8 mouse cellular contexts compared by ENCODE assay signal in genomic region chr2:91965417-91965816, GRCm38 (mm10). TPM values are rescaled to one million over a fixed set of nuclear protein-coding genes. Genes with fewer than 3 reads are reported as not detected.
A peak's percentile ranks its signal among the peaks of the same experiment; 100 is the strongest.
DNase-seq lines count a peak whose midpoint lies in the region; ATAC-seq and TF ChIP-seq lines count a peak whose summit lies in the region.

No protein-coding gene starts in this region.

- peaks cover 9% of the 10 kb centered on the region for H3K27me3 ChIP-seq in megakaryocyte, embryonic 14.5 days (replicated peaks)
- H3K27me3 ChIP-seq in stomach, embryonic 16.5 days (ENCODE audit: control insufficient read depth, insufficient read depth, low read length) = no peaks in the 10 kb centered on the region

- H3K9ac ChIP-seq in stomach, embryonic 16.5 days (ENCODE audit: low read length) = peak overlapping the region; percentile 62

- no peaks in the 10 kb centered on the region for H3K9me3 ChIP-seq in megakaryocyte, embryonic 14.5 days
- no peaks in the 10 kb centered on the region for H3K9me3 ChIP-seq in stomach, embryonic 16.5 days (replicated peaks; ENCODE audit: control insufficient read depth, low read length)

- WGBS in stomach, embryonic 16.5 days = 17% methylated on average over 20 of the region's 20 CpGs

- H3K4me3 ChIP-seq in cortical plate, adult 2 months (ENCODE audit: insufficient read depth, low read length) = no peak overlapping the region; the same call in 1 of the 2 replicates
- H3K4me3 ChIP-seq in megakaryocyte, embryonic 14.5 days (replicated peaks) = peak overlapping the region; percentile 92
- H3K4me3 ChIP-seq in stomach, embryonic 16.5 days (replicated peaks; ENCODE audit: low read length) = peak overlapping the region; percentile 71

- DNase-seq in gastrocnemius, postnatal 10 days = peak; percentile 51
- DNase-seq in gastrocnemius, postnatal 4 days (ENCODE audit: low spot score in 2 of 2) = no peak
- DNase-seq in heart, postnatal 25 days (ENCODE audit: low spot score) = peak; percentile 74
- DNase-seq in kidney, postnatal 4 days = peak; percentile 83 to 89

- H3K36me3 ChIP-seq in megakaryocyte, embryonic 14.5 days (replicated peaks; ENCODE audit: low read length) = peaks cover 13% of the 10 kb centered on the region
- H3K36me3 ChIP-seq in stomach, embryonic 16.5 days (ENCODE audit: control insufficient read depth, insufficient read depth, low read length) = no peaks in the 10 kb centered on the region

- intact Hi-C loops in heart, postnatal 25 days (cut with DNase I) = loop anchor here (2.0 kb wide), 1 partner anchor 21 kb away; no protein-coding TSS in a partner anchor

- H3K4me1 ChIP-seq in cortical plate, adult 2 months (ENCODE audit: control insufficient read depth, insufficient read depth, low read length) = peaks cover 2% of the 10 kb centered on the region; the same call in 1 of the 2 replicates
- peaks cover 76% of the 10 kb centered on the region for H3K4me1 ChIP-seq in megakaryocyte, embryonic 14.5 days
- H3K4me1 ChIP-seq in stomach, embryonic 16.5 days (ENCODE audit: control insufficient read depth, insufficient read depth, low read length) = peaks cover 17% of the 10 kb centered on the region

- TF ChIP-seq POLR2A in cortical plate, adult 2 months (IDR thresholded peaks at IDR 0.05; ENCODE audit: extremely low read depth, insufficient read depth, low read length) = no peak

- peak overlapping the region; percentile 38 for H3K27ac ChIP-seq in cortical plate, adult 2 months (ENCODE audit: insufficient read depth, low read length)
- H3K27ac ChIP-seq in stomach, embryonic 16.5 days (ENCODE audit: low read length) = peak overlapping the region; percentile 78

- no peak for ATAC-seq in stomach, embryonic 16.5 days (ENCODE audit: insufficient read depth, low FRiP score)
- ATAC-seq in frontal cortex, adult (ENCODE audit: low TSS enrichment) = no peak

- no peak for TF ChIP-seq CTCF in cortical plate, adult 2 months (IDR thresholded peaks at IDR 0.05; ENCODE audit: extremely low read depth, insufficient read depth, low read length)

- H3K4me2 ChIP-seq in stomach, embryonic 16.5 days (ENCODE audit: low read depth, low read length) = peak overlapping the region; percentile 50

RNA-seq across cellular contexts. Expression of gene Dgkz, which starts 10.2 kb away (rescaled TPM):
- 10 to 100 TPM; 60.5 to 84.3 TPM for total RNA-seq in gastrocnemius, postnatal 10 days (2021)
- total RNA-seq in gastrocnemius, postnatal 4 days (2021) = 100 to 1,000 TPM in 1 of 2 experiments, 10 to 100 TPM in 1; 96.0 to 121 TPM
- polyA plus RNA-seq in cortical plate, adult 2 months (2012; rRNA removed) = 550 and 668 TPM in 2 replicates
- 10 to 100 TPM; 37.7 to 46.9 TPM for total RNA-seq in heart, postnatal 25 days (2021)
- polyA plus RNA-seq in megakaryocyte, embryonic 14.5 days (2012; ENCODE audit: insufficient read depth, low replicate concordance) = 303 and 682 TPM in 2 replicates
- 34.9 and 38.3 TPM in 2 replicates for polyA plus RNA-seq in stomach, embryonic 16.5 days (2015; fragmentation: Nextera tagmentation; extraction: Ambion mirVana)

RNA-seq across cellular contexts. Expression of gene Gm9821, which starts 19.9 kb away (rescaled TPM):
- total RNA-seq in gastrocnemius, postnatal 10 days (2021) = not detected
- not detected for total RNA-seq in gastrocnemius, postnatal 4 days (2021)
- not detected in 2 replicates for polyA plus RNA-seq in cortical plate, adult 2 months (2012; rRNA removed)
- total RNA-seq in heart, postnatal 25 days (2021) = not detected
- not detected in 2 replicates for polyA plus RNA-seq in megakaryocyte, embryonic 14.5 days (2012; ENCODE audit: insufficient read depth, low replicate concordance)
- 0.83 and 0.91 TPM in 2 replicates for polyA plus RNA-seq in stomach, embryonic 16.5 days (2015; fragmentation: Nextera tagmentation; extraction: Ambion mirVana)

RNA-seq across cellular contexts. Expression of gene Mdk, which starts 33.3 kb away (rescaled TPM):
- total RNA-seq in gastrocnemius, postnatal 10 days (2021) = 10 to 100 TPM; 43.3 to 55.2 TPM
- total RNA-seq in gastrocnemius, postnatal 4 days (2021) = 100 to 1,000 TPM; 130 to 135 TPM
- polyA plus RNA-seq in cortical plate, adult 2 months (2012; rRNA removed) = 38.2 and 38.5 TPM in 2 replicates
- 1 to 10 TPM; 4.4 TPM for total RNA-seq in heart, postnatal 25 days (2021)
- 45.5 and 59.2 TPM in 2 replicates for polyA plus RNA-seq in megakaryocyte, embryonic 14.5 days (2012; ENCODE audit: insufficient read depth, low replicate concordance)
- polyA plus RNA-seq in stomach, embryonic 16.5 days (2015; fragmentation: Nextera tagmentation; extraction: Ambion mirVana) = 458 and 550 TPM in 2 replicates

RNA-seq across cellular contexts. Expression of gene Chrm4, which starts 38.4 kb away (rescaled TPM):
- under 1 TPM in 1 of 2 experiments, not detected in 1; 0.16 TPM for total RNA-seq in gastrocnemius, postnatal 10 days (2021)
- total RNA-seq in gastrocnemius, postnatal 4 days (2021) = under 1 TPM; 0.32 to 0.36 TPM
- polyA plus RNA-seq in cortical plate, adult 2 months (2012; rRNA removed) = 32.9 and 45.0 TPM in 2 replicates
- not detected for total RNA-seq in heart, postnatal 25 days (2021)
- 0.92 and 2.8 TPM in 2 replicates for polyA plus RNA-seq in megakaryocyte, embryonic 14.5 days (2012; ENCODE audit: insufficient read depth, low replicate concordance)
- 0.27 and 0.31 TPM in 2 replicates for polyA plus RNA-seq in stomach, embryonic 16.5 days (2015; fragmentation: Nextera tagmentation; extraction: Ambion mirVana)

RNA-seq across cellular contexts. Expression of gene Creb3l1, which starts 58.9 kb away (rescaled TPM):
- total RNA-seq in gastrocnemius, postnatal 10 days (2021) = 10 to 100 TPM; 29.2 to 44.6 TPM
- 10 to 100 TPM; 44.8 to 59.4 TPM for total RNA-seq in gastrocnemius, postnatal 4 days (2021)
- 0.74 and 0.98 TPM in 2 replicates for polyA plus RNA-seq in cortical plate, adult 2 months (2012; rRNA removed)
- total RNA-seq in heart, postnatal 25 days (2021) = 1 to 10 TPM; 4.5 to 6.8 TPM
- 22.3 and 27.7 TPM in 2 replicates for polyA plus RNA-seq in megakaryocyte, embryonic 14.5 days (2012; ENCODE audit: insufficient read depth, low replicate concordance)
- polyA plus RNA-seq in stomach, embryonic 16.5 days (2015; fragmentation: Nextera tagmentation; extraction: Ambion mirVana) = 21.7 and 24.5 TPM in 2 replicates

Comparison
In these comparisons a context has a peak if more than half of its experiments do, and no peak if none do; other contexts are left out.
1. DNase-seq: peak in gastrocnemius, postnatal 10 days (single experiment), heart, postnatal 25 days (single experiment) and kidney, postnatal 4 days (2 of 2); none in gastrocnemius, postnatal 4 days (0 of 2).
2. RNA of gene Mdk, which starts 33.3 kb away (total RNA-seq): 130 to 135 TPM in gastrocnemius, postnatal 4 days and 43.3 to 55.2 TPM in gastrocnemius, postnatal 10 days; 4.4 TPM in heart, postnatal 25 days; every median in the first group is over 4 times any median in the second.